Mouse (Mus musculus): ENCODE measurements at regions not wholly inside any gene's neighbourhood (a gene's known extent, or its start where the extent isn't known, plus 50 kb on each side); places are given as distances from the start of the nearest gene placed in this dataset.

DNA sequence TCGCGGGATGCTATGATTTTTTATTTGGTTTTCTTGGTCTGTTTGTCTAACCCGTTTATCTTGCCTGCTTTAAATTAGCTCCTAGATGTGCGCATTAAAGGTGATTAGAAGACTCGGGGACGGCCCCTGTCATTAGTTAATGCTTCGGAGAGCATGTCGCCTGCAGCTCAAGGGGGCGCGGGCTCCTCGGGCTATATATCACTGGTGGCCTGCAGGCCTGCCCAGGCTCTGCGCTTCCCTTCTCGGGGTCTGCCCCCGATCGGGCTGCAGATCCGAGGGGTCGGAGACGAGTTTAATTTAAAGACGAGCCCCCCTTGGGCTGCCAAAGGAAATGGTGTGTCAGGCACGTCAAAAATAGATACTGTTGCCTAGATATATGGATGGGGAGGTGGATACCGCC is 78.2 kb downstream of the Tbx3 start:
- TF ChIP-seq POLR2A (IDR thresholded peaks at IDR 0.05; ENCODE audit: borderline replicate concordance, low read depth, low read length): no peak
- no peak for TF ChIP-seq CTCF (IDR thresholded peaks at IDR 0.05; ENCODE audit: low read depth, low read length)
